Mouse (Mus musculus): ENCODE data around the gene Purb. TPM values are rescaled to one million over a fixed set of nuclear protein-coding genes. Genes with fewer than 3 reads are reported as not detected.
A peak's percentile ranks its signal among the peaks of the same experiment; 100 is the strongest.

The Purb gene
- polyA plus RNA-seq, 1 experiment from 2014 or later, result 13.7 TPM

DNA sequence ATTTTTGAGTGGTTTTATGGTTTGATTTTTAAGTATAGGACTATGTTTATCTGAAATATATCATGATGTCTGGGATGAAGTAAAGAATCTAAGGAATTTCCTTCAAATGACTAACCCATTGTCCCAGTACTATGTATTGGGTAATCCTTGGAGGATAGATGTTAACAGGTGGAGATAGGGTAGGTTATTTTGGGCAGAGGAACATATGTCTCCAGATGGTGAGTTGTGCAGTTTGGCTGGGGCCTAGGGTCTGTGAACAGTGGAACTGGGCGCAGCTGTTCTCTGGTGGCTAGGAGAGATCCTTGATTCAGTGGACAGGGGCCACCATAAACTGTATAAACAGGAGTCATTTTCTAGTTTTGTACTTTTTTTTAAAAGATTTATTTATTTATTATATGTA lies 1.6 kb upstream of the Purb start:
- Histone ChIP-seq H3K4me1 (ENCODE audit: control insufficient read depth, insufficient read depth, low read length) (peaks cover 12% of the 10 kb centered on the region), H3K27ac (ENCODE audit: low read depth, low read length) (no peak overlapping the region), H3K27me3 (ENCODE audit: control insufficient read depth, insufficient read depth, low read length) (no peaks in the 10 kb centered on the region), H3K4me3 (ENCODE audit: low read depth, low read length) (no peak overlapping the region), H3K9me3 (ENCODE audit: control insufficient read depth, low read length) (no peaks in the 10 kb centered on the region), H3K36me3 (ENCODE audit: control insufficient read depth, insufficient read depth, low read length) (no peaks in the 10 kb centered on the region), H3K9ac (ENCODE audit: low read length) (no peak overlapping the region), H3K4me2 (no peak overlapping the region)
- DNase-seq (ENCODE audit: low spot score, missing footprints) (peak; percentile 21), ATAC-seq (ENCODE audit: low FRiP score) (no peak)
- 97% methylated on average over 1 of the region's 1 CpGs for WGBS

DNA sequence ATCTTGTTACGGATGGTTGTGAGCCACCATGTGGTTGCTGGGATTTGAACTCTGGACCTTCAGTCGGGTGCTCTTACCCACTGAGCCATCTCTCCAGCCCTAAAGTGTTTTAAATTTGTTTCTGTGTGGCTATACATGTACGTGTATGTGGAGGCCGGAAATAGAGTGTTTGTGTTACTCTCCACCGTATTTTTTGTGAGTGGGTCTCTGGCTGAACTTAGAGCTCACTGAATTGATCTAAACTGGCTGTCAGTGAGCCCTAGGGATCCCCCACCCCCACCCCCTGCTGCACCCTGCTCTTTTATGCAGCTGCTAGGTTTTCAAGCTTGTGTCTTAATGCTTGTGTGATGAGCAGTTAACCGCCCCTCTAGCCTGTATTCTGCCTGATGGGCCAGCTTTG lies 1.2 kb upstream of the Purb start:
- Histone ChIP-seq H3K4me2 (no peak overlapping the region), H3K4me3 (ENCODE audit: low read depth, low read length) (no peak overlapping the region), H3K4me1 (ENCODE audit: control insufficient read depth, insufficient read depth, low read length) (peaks cover 15% of the 10 kb centered on the region), H3K9me3 (ENCODE audit: control insufficient read depth, low read length) (no peaks in the 10 kb centered on the region), H3K9ac (ENCODE audit: low read length) (no peak overlapping the region), H3K36me3 (ENCODE audit: control insufficient read depth, insufficient read depth, low read length) (no peaks in the 10 kb centered on the region), H3K27me3 (ENCODE audit: control insufficient read depth, insufficient read depth, low read length) (no peaks in the 10 kb centered on the region), H3K27ac (ENCODE audit: low read depth, low read length) (no peak overlapping the region)
- peak; percentile 83 for DNase-seq (ENCODE audit: low spot score, missing footprints)
- 75% methylated on average over 6 of the region's 6 CpGs for WGBS
- no peak for ATAC-seq (ENCODE audit: low FRiP score)

DNA sequence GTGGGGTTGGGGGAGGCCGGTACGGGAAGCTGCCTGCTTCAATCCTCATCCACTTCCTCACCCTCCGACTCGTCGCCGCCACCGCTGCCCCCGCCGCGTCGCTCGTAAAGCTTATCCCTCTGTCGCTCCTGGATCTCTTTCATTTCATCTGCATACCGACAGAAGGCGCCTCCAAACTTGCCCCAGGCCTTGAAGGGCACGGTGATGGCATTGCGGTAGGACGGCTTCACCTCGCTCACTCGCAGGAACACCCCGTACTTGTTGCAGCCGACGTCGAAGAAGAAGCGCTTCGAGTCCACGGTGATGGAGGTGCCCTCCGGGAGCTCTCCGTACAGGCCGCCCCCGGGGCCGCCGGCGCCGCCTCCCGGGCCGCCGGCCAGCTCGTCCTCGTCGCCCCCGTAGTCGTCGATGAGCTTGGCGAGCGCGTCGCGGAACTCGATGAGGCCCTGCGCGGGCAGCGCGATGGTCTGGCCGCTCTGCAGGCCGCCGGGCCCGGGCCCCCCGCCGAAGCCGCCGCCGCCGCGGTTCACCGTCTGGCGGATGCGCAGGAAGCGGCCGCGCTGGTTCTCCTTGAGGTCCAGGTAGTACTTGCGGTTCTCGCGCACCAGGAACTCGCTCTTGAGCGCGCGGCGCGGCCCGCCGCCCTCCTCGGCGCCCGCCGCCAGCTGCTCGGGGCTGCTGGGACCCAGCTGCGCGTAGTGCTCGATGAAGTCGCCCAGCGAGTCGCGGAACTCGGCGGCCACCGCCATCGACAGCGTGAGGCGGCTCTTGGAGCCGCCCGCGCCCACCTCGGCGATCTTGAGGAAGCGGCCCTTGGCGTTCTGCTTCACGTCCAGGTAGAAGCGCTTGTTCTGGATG lies 614 bp downstream of the Purb start:
- peaks cover 4% of the 10 kb centered on the region; the same call in 1 of the 2 replicates for H3K36me3 ChIP-seq (ENCODE audit: control insufficient read depth, insufficient read depth, low read length)
- H3K27ac ChIP-seq (ENCODE audit: low read depth, low read length), result peak overlapping the region; percentile 81
- under 1% methylated on average over 107 of the region's 109 CpGs for WGBS
- H3K9me3 ChIP-seq (ENCODE audit: control insufficient read depth, low read length), result no peaks in the 10 kb centered on the region
- DNase-seq (ENCODE audit: low spot score, missing footprints) (peak; percentile 95), ATAC-seq (ENCODE audit: low FRiP score) (peak; percentile 17)
- H3K4me2 ChIP-seq, result peak overlapping the region; percentile 77
- H3K9ac ChIP-seq (ENCODE audit: low read length), result peak overlapping the region; percentile 85
- H3K4me1 ChIP-seq (ENCODE audit: control insufficient read depth, insufficient read depth, low read length), result peaks cover 32% of the 10 kb centered on the region
- H3K4me3 ChIP-seq (ENCODE audit: low read depth, low read length), result peak overlapping the region; percentile 80
- H3K27me3 ChIP-seq (ENCODE audit: control insufficient read depth, insufficient read depth, low read length), result no peaks in the 10 kb centered on the region

DNA sequence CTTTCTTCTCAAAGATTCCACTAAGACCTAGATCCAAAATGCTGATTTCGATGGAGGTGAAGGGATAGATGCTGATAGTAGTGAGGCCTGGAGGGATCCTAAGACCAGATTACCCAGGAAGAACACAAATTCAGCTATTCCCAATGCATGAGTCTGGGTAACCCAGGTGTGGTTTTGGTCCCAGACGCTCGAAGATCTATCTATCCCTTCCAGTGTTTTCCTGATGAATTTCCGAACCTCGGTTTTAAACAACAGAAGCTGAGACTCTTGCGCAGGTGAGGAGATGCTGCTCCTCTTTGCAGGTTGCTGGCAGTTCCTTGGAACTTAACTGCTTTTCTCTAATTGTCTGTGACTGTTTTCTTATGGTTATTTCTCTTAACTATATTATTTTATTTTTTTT lies 1.3 kb downstream of the Purb start:
- WGBS, result 52% methylated on average over 6 of the region's 6 CpGs
- Histone ChIP-seq H3K4me1 (ENCODE audit: control insufficient read depth, insufficient read depth, low read length) (peaks cover 36% of the 10 kb centered on the region), H3K9me3 (ENCODE audit: control insufficient read depth, low read length) (no peaks in the 10 kb centered on the region), H3K9ac (ENCODE audit: low read length) (peak overlapping the region; percentile 85), H3K27me3 (ENCODE audit: control insufficient read depth, insufficient read depth, low read length) (no peaks in the 10 kb centered on the region), H3K4me3 (ENCODE audit: low read depth, low read length) (peak overlapping the region; percentile 80), H3K36me3 (ENCODE audit: control insufficient read depth, insufficient read depth, low read length) (peaks cover 4% of the 10 kb centered on the region; the same call in 1 of the 2 replicates), H3K4me2 (peak overlapping the region; percentile 77), H3K27ac (ENCODE audit: low read depth, low read length) (no peak overlapping the region)
- peak; percentile 87 for DNase-seq (ENCODE audit: low spot score, missing footprints)
- no peak for ATAC-seq (ENCODE audit: low FRiP score)

DNA sequence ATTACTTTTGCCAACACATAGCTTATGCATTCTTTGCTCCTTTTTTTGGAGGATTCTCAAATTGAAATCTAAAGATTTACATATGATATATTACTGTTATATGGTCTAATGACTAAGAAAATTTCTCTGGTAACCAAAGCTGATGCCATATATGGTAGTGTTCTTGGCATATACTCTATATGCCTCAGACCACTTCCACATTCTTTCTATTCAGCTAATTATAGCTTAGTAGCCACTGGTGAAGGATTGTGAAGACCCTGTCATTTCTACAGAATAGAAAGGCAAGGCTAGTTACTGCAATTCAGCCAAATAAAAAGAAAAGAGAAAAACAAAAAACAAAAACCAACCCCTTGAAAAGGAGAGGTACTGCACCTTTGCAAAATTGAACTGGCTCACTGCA lies 3.6 kb downstream of the Purb start:
- peak overlapping the region; percentile 58 for H3K4me2 ChIP-seq
- no peak for ATAC-seq (ENCODE audit: low FRiP score)
- H3K9ac ChIP-seq (ENCODE audit: low read length), result peak overlapping the region; percentile 33; the same call in 1 of the 2 replicates
- no peaks in the 10 kb centered on the region for H3K9me3 ChIP-seq (ENCODE audit: control insufficient read depth, low read length)
- H3K4me1 ChIP-seq (ENCODE audit: control insufficient read depth, insufficient read depth, low read length), result peaks cover 36% of the 10 kb centered on the region
- H3K4me3 ChIP-seq (ENCODE audit: low read depth, low read length), result peak overlapping the region; percentile 27
- H3K36me3 ChIP-seq (ENCODE audit: control insufficient read depth, insufficient read depth, low read length), result peaks cover 4% of the 10 kb centered on the region; the same call in 1 of the 2 replicates
- no peaks in the 10 kb centered on the region for H3K27me3 ChIP-seq (ENCODE audit: control insufficient read depth, insufficient read depth, low read length)
- no peak overlapping the region for H3K27ac ChIP-seq (ENCODE audit: low read depth, low read length)
- DNase-seq (ENCODE audit: low spot score, missing footprints), result no peak

DNA sequence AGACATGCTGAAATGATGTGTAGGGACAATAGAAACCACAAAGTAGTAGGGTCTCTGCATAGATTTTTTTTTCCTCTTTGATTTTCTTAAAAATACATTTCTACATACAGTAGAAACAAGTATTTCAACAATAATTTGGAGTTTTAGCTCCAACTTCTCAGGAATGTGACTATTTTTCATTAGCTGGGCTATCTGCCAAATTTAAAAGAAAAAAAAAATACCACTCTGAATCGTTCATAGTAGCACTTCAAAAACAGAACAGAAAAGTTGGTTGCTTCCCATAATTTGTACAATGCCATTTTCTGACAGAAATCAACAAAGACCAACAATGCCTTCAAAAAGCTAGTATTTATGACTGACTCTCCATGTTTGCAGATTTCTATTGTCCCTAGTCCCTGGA lies 4.2 kb downstream of the Purb start:
- ATAC-seq (ENCODE audit: low FRiP score), result no peak
- Histone ChIP-seq H3K27me3 (ENCODE audit: control insufficient read depth, insufficient read depth, low read length) (no peaks in the 10 kb centered on the region), H3K27ac (ENCODE audit: low read depth, low read length) (no peak overlapping the region), H3K4me1 (ENCODE audit: control insufficient read depth, insufficient read depth, low read length) (peaks cover 36% of the 10 kb centered on the region), H3K36me3 (ENCODE audit: control insufficient read depth, insufficient read depth, low read length) (peaks cover 4% of the 10 kb centered on the region; the same call in 1 of the 2 replicates), H3K4me3 (ENCODE audit: low read depth, low read length) (peak overlapping the region; percentile 27), H3K9me3 (ENCODE audit: control insufficient read depth, low read length) (no peaks in the 10 kb centered on the region), H3K9ac (ENCODE audit: low read length) (peak overlapping the region; percentile 44), H3K4me2 (peak overlapping the region; percentile 58)
- DNase-seq (ENCODE audit: low spot score, missing footprints), result no peak
- WGBS, result 78% methylated on average over 1 of the region's 1 CpGs

DNA sequence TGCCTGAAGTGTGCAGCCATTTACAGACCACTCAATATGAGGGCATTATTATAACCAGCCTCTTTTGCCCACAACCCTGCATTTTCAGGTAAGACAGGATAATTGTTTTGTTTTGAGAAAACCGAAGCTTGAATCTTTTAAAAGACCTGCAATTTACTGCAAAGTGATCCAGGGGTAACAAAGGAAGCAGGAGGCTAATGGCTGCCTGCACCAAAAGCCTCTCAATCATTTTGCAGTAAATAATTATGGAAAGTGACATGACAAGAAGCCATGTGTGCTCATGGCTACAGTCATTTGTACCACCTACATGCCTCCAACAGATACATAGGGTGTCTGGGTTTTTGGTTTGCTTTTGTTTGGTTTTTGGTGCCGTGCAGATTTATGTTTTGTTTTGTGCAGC lies 4.7 kb downstream of the Purb start:
- Histone ChIP-seq H3K36me3 (ENCODE audit: control insufficient read depth, insufficient read depth, low read length) (peaks cover 4% of the 10 kb centered on the region; the same call in 1 of the 2 replicates), H3K4me3 (ENCODE audit: low read depth, low read length) (peak overlapping the region; percentile 24), H3K27me3 (ENCODE audit: control insufficient read depth, insufficient read depth, low read length) (no peaks in the 10 kb centered on the region), H3K9me3 (ENCODE audit: control insufficient read depth, low read length) (no peaks in the 10 kb centered on the region), H3K4me1 (ENCODE audit: control insufficient read depth, insufficient read depth, low read length) (peaks cover 36% of the 10 kb centered on the region), H3K4me2 (peak overlapping the region; percentile 58), H3K9ac (ENCODE audit: low read length) (peak overlapping the region; percentile 28), H3K27ac (ENCODE audit: low read depth, low read length) (no peak overlapping the region)
- ATAC-seq (ENCODE audit: low FRiP score) (no peak), DNase-seq (ENCODE audit: low spot score, missing footprints) (no peak)
- WGBS, result 87% methylated on average over 2 of the region's 2 CpGs

DNA sequence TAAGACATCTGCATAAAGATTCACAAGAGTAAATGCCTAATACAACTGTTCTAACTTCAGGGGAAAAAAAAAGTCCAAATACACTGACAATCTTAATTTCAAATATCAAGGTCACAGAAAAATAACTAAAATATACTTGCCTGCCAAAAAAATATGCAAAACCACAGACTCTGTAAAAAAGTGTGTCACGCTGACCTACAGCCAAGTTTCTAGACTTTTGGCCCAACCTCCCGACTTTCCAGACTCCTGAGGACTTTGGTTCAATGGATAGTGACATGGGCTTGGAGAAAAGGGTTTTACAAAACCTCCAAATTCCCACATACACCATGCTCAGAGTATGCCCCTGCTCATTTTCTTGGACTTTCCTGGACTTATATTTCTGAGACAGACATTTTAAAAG lies 7.2 kb downstream of the Purb start:
- H3K9ac ChIP-seq (ENCODE audit: low read length), result no peak overlapping the region
- H3K36me3 ChIP-seq (ENCODE audit: control insufficient read depth, insufficient read depth, low read length), result peaks cover 4% of the 10 kb centered on the region; the same call in 1 of the 2 replicates
- H3K9me3 ChIP-seq (ENCODE audit: control insufficient read depth, low read length), result no peaks in the 10 kb centered on the region
- no peak overlapping the region for H3K27ac ChIP-seq (ENCODE audit: low read depth, low read length)
- ATAC-seq (ENCODE audit: low FRiP score) (no peak), DNase-seq (ENCODE audit: low spot score, missing footprints) (no peak)
- WGBS, result 88% methylated on average over 2 of the region's 2 CpGs
- no peak overlapping the region for H3K4me2 ChIP-seq
- no peaks in the 10 kb centered on the region for H3K27me3 ChIP-seq (ENCODE audit: control insufficient read depth, insufficient read depth, low read length)
- H3K4me1 ChIP-seq (ENCODE audit: control insufficient read depth, insufficient read depth, low read length), result peaks cover 26% of the 10 kb centered on the region
- H3K4me3 ChIP-seq (ENCODE audit: low read depth, low read length), result no peak overlapping the region

DNA sequence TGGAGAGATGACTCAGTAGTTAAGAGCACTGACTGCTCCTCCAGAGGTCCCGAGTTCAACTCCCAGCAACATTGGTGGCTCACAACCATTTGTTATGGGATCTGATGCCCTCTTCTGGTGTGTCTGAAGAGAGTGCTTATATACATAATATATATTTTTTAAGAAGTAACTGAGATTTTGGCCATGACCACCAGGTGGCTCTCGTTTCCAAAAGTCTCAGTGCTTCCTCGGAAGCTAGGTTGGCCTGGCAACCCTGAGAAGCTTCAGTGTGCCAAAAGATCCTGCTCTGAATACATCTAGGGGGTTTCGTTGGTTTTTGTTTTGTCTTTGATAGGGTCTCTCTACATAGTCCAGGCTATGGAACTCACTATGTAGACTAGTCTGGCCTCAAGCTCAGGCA lies 10.6 kb downstream of the Purb start:
- H3K27ac ChIP-seq (ENCODE audit: low read depth, low read length), result no peak overlapping the region
- peaks cover 4% of the 10 kb centered on the region; the same call in 1 of the 2 replicates for H3K4me1 ChIP-seq (ENCODE audit: control insufficient read depth, insufficient read depth, low read length)
- H3K9me3 ChIP-seq (ENCODE audit: control insufficient read depth, low read length), result no peaks in the 10 kb centered on the region
- H3K9ac ChIP-seq (ENCODE audit: low read length), result no peak overlapping the region
- H3K4me2 ChIP-seq, result no peak overlapping the region
- H3K27me3 ChIP-seq (ENCODE audit: control insufficient read depth, insufficient read depth, low read length), result no peaks in the 10 kb centered on the region
- ATAC-seq (ENCODE audit: low FRiP score), result peak; percentile 65
- no peaks in the 10 kb centered on the region for H3K36me3 ChIP-seq (ENCODE audit: control insufficient read depth, insufficient read depth, low read length)
- no peak overlapping the region for H3K4me3 ChIP-seq (ENCODE audit: low read depth, low read length)
- 37% methylated on average over 4 of the region's 4 CpGs for WGBS
- peak; percentile 97 for DNase-seq (ENCODE audit: low spot score, missing footprints)

All from midbrain, embryonic 11.5 days (tissue).